In the genomic region with DNA sequence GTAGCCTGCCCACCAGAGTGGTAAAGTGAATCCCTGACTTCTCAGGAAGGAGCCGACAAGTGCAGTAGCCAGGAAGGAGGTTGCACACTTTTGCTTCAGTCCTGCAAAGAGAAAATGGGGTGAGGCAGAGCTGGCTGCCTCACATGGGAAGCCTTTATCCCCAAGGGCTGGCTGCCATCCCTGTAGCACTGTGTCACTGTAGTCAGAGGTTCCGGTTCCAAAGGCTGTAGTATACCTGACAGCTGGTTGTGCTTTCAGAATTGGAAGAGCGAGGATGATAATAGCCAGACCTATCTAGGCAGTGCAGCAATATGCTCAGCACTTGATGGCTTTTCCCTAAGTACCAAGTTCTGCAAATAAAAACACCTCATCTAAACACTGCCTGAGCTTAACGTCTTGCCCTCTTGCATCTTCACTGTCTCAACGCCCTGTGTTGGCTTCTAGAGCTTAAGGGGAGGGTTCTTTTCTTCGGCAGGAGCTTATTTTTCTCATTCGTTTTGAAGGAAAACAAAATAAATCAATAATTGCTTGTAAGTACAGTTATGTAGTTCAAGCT, we compare ENCODE assay signal across 13 mouse cellular contexts. TPM values are rescaled to one million over a fixed set of nuclear protein-coding genes. Genes with fewer than 3 reads are reported as not detected.
DNase-seq lines count a peak whose midpoint lies in the region; ATAC-seq and TF ChIP-seq lines count a peak whose summit lies in the region.
"Had no signal": no experiment of that assay in that cellular context is flagged by ENCODE, and none has a peak within 500 bp of the region (broad histone marks: within the 10 kb centered on the region; RNA-seq: fewer than 3 reads in every experiment).

No protein-coding gene starts in this region.

- intact Hi-C loops in left cerebral cortex, postnatal 14 days (cut with DNase I): no loop called here

- no peak for TF ChIP-seq CTCF in lung, postnatal 0 days (IDR thresholded peaks at IDR 0.05)

- no peaks in the 10 kb centered on the region for H3K9me3 ChIP-seq in heart, embryonic 14.5 days (ENCODE audit: control insufficient read depth, low read length)
- H3K9me3 ChIP-seq in lung, postnatal 0 days (ENCODE audit: low read length): no peaks in the 10 kb centered on the region
- no peaks in the 10 kb centered on the region for H3K9me3 ChIP-seq in intestine, embryonic 15.5 days
- no peaks in the 10 kb centered on the region for H3K9me3 ChIP-seq in forebrain, embryonic 16.5 days (ENCODE audit: control insufficient read depth, low read length)
- H3K9me3 ChIP-seq: forebrain, embryonic 15.5 days; liver, embryonic 13.5 days had no signal

- no peak overlapping the region for H3K9ac ChIP-seq in heart, embryonic 14.5 days (ENCODE audit: low read length)
- no peak overlapping the region for H3K9ac ChIP-seq in lung, postnatal 0 days (replicated peaks; ENCODE audit: low read depth)
- no peak overlapping the region for H3K9ac ChIP-seq in intestine, embryonic 15.5 days
- H3K9ac ChIP-seq in forebrain, embryonic 16.5 days (replicated peaks; ENCODE audit: low read depth, low read length): no peak overlapping the region
- H3K9ac ChIP-seq: forebrain, embryonic 15.5 days; liver, embryonic 13.5 days had no signal

- DNase-seq in heart, adult 9 months (ENCODE audit: low spot score in 2 of 2): no peak
- no peak for DNase-seq in lung, postnatal 0 days (ENCODE audit: low spot score)
- no peak for DNase-seq in lung, postnatal 10 days
- no peak for DNase-seq in left cerebral cortex, postnatal 14 days (ENCODE audit: low spot score in 2 of 2)
- DNase-seq: gastrocnemius, postnatal 10 days; kidney, adult 18-20 months; liver, embryonic 13.5 days; thymus, adult 2 months had no signal

- H3K27me3 ChIP-seq in heart, embryonic 14.5 days (ENCODE audit: control insufficient read depth, insufficient read depth, low read length): no peaks in the 10 kb centered on the region
- H3K27me3 ChIP-seq in lung, postnatal 0 days (replicated peaks; ENCODE audit: insufficient read depth, low read length): no peaks in the 10 kb centered on the region
- no peaks in the 10 kb centered on the region for H3K27me3 ChIP-seq in intestine, embryonic 15.5 days (replicated peaks)
- no peaks in the 10 kb centered on the region for H3K27me3 ChIP-seq in forebrain, embryonic 16.5 days (replicated peaks; ENCODE audit: control insufficient read depth, insufficient read depth, low read length)
- H3K27me3 ChIP-seq: forebrain, embryonic 15.5 days; liver, embryonic 13.5 days; megakaryocyte, embryonic 14.5 days had no signal

- ATAC-seq in heart, embryonic 14.5 days (ENCODE audit: insufficient number of reproducible peaks, insufficient read depth, low FRiP score, low read depth): 0 out of 2 replicates have a peak, but pooled peaks have one; percentile 5
- ATAC-seq in lung, postnatal 0 days: peak; percentile 32
- peak; percentile 55 for ATAC-seq in intestine, embryonic 15.5 days
- ATAC-seq in forebrain, embryonic 16.5 days: no peak

- no peak overlapping the region for H3K4me3 ChIP-seq in heart, embryonic 14.5 days (ENCODE audit: control insufficient read depth in 1 of 2, insufficient read depth in 1 of 2, low read depth in 1 of 2, low read length in 2 of 2)
- no peak overlapping the region for H3K4me3 ChIP-seq in lung, postnatal 0 days (ENCODE audit: low read depth, low read length)
- H3K4me3 ChIP-seq in intestine, embryonic 15.5 days (replicated peaks): no peak overlapping the region
- H3K4me3 ChIP-seq in forebrain, embryonic 16.5 days (replicated peaks; ENCODE audit: low read length): no peak overlapping the region
- H3K4me3 ChIP-seq: forebrain, embryonic 15.5 days; liver, embryonic 13.5 days; megakaryocyte, embryonic 14.5 days had no signal

- 0 out of 2 replicates have a peak overlapping the region, but pooled peaks have one; percentile 20 for H3K4me2 ChIP-seq in heart, embryonic 14.5 days (ENCODE audit: low read length)
- H3K4me2 ChIP-seq in lung, postnatal 0 days (replicated peaks; ENCODE audit: low read depth, low read length): no peak overlapping the region
- no peak overlapping the region for H3K4me2 ChIP-seq in intestine, embryonic 15.5 days (replicated peaks)
- H3K4me2 ChIP-seq in forebrain, embryonic 16.5 days (ENCODE audit: low read length): no peak overlapping the region
- H3K4me2 ChIP-seq: forebrain, embryonic 15.5 days; liver, embryonic 13.5 days had no signal

- 61% methylated on average over 7 of the region's 7 CpGs for WGBS in heart, embryonic 14.5 days
- 54% methylated on average over 7 of the region's 7 CpGs for WGBS in lung, postnatal 0 days
- 52% methylated on average over 7 of the region's 7 CpGs for WGBS in intestine, embryonic 15.5 days
- WGBS in forebrain, embryonic 16.5 days: 84% methylated on average over 7 of the region's 7 CpGs

- peaks cover 33 to 54% of the 10 kb centered on the region in 2 experiments for H3K4me1 ChIP-seq in heart, embryonic 14.5 days (ENCODE audit: control insufficient read depth in 2 of 2, insufficient read depth in 2 of 2, low read length in 2 of 2)
- H3K4me1 ChIP-seq in lung, postnatal 0 days (ENCODE audit: insufficient read depth, low read depth, low read length): no peaks in the 10 kb centered on the region; the same call in 1 of the 2 replicates
- H3K4me1 ChIP-seq in intestine, embryonic 15.5 days (replicated peaks): peaks cover 21% of the 10 kb centered on the region
- H3K4me1 ChIP-seq in forebrain, embryonic 16.5 days (replicated peaks; ENCODE audit: control insufficient read depth, insufficient read depth, low read length): peaks cover 14% of the 10 kb centered on the region
- H3K4me1 ChIP-seq: megakaryocyte, embryonic 14.5 days had no signal

- peak overlapping the region; percentile 47 to 85; a peak in 3 of 4 replicates for H3K27ac ChIP-seq in heart, embryonic 14.5 days (replicated peaks in 1 of 2; ENCODE audit: control insufficient read depth in 1 of 2, insufficient read depth in 1 of 2, low read depth in 2 of 2, low read length in 2 of 2)
- peak overlapping the region; percentile 2; the same call in 1 of the 2 replicates for H3K27ac ChIP-seq in lung, postnatal 0 days (ENCODE audit: low read length)
- peak overlapping the region; percentile 54 for H3K27ac ChIP-seq in intestine, embryonic 15.5 days
- no peak overlapping the region for H3K27ac ChIP-seq in forebrain, embryonic 16.5 days (ENCODE audit: low read length)
- H3K27ac ChIP-seq: forebrain, embryonic 15.5 days; liver, embryonic 13.5 days had no signal

- no peaks in the 10 kb centered on the region for H3K36me3 ChIP-seq in heart, embryonic 14.5 days (ENCODE audit: control insufficient read depth, insufficient read depth, low read length)
- H3K36me3 ChIP-seq in lung, postnatal 0 days (ENCODE audit: insufficient read depth, low read length): no peaks in the 10 kb centered on the region
- no peaks in the 10 kb centered on the region for H3K36me3 ChIP-seq in intestine, embryonic 15.5 days
- H3K36me3 ChIP-seq in forebrain, embryonic 16.5 days (ENCODE audit: control insufficient read depth, insufficient read depth): no peaks in the 10 kb centered on the region
- H3K36me3 ChIP-seq: forebrain, embryonic 15.5 days; liver, embryonic 13.5 days had no signal

- no peak for TF ChIP-seq EP300 in lung, postnatal 0 days (IDR thresholded peaks at IDR 0.05)

RNA-seq across cellular contexts. Expression of gene Sema5a, which starts 20.3 kb away (rescaled TPM):
- 8.4 and 10.0 TPM in 2 replicates for polyA plus RNA-seq in heart, embryonic 14.5 days (2014; fragmentation: Nextera tagmentation; extraction: Ambion mirVana)
- 8.5 and 9.2 TPM in 2 replicates for polyA plus RNA-seq in lung, postnatal 0 days (2015; fragmentation: Nextera tagmentation; extraction: Ambion mirVana)
- 15.8 and 16.0 TPM in 2 replicates for polyA plus RNA-seq in intestine, embryonic 15.5 days (2015; fragmentation: Nextera tagmentation; extraction: Ambion mirVana)
- 10 to 100 TPM; 28.4 to 38.2 TPM for total RNA-seq in left cerebral cortex, postnatal 14 days (2021)
- 12.1 and 13.5 TPM in 2 replicates for polyA plus RNA-seq in forebrain, embryonic 16.5 days (2015; fragmentation: Nextera tagmentation; extraction: Ambion mirVana)
